Mouse (Mus musculus) lung, embryonic 14.5 days (tissue): ENCODE results near the gene Selplg. TPM values are rescaled to one million over a fixed set of nuclear protein-coding genes. Genes with fewer than 3 reads are reported as not detected.
A peak's percentile ranks its signal among the peaks of the same experiment; 100 is the strongest.
"Not testable (repeated sequence)": the region's sequence is repeated elsewhere in the genome, so short reads cannot be mapped to it uniquely, and the experiment has no call there.

Experiments used
- ATAC-seq: fragments of 200-750 bp; cut with Nextera tagmentation; 2 replicates; pipeline ENCODE4 v1.8.0; 2017; ENCODE audit warnings: mild to moderate bottlenecking, moderate TSS enrichment, moderate library complexity; ENCODE audit not compliant: insufficient read depth
- DNase-seq: peaks from one replicate; pipeline ENCODE4 v3.0.0-alpha.2; 2015
- H3K27ac ChIP-seq: fragments of 300-500 bp; sonication (generic); 2 replicates; pipeline ENCODE4 v1.5.1; 2014; ENCODE audit warnings: low read depth, mild to moderate bottlenecking, moderate library complexity
- H3K27me3 ChIP-seq: fragments of 300-500 bp; sonication (generic); 2 replicates; pipeline ENCODE4 v1.6.1; 2014; ENCODE audit warnings: low read length, control low read depth; ENCODE audit not compliant: insufficient read depth
- H3K36me3 ChIP-seq: fragments of 300-500 bp; sonication (generic); 2 replicates; pipeline ENCODE4 v1.6.1; 2014; ENCODE audit warnings: control low read depth; ENCODE audit not compliant: insufficient read depth
- H3K4me1 ChIP-seq: fragments of 300-500 bp; sonication (generic); 2 replicates; pipeline ENCODE4 v1.6.1; 2014; ENCODE audit warnings: antibody characterized with exemption, control low read depth; ENCODE audit not compliant: insufficient read depth
- H3K4me2 ChIP-seq: fragments of 300-500 bp; sonication (generic); 2 replicates; pipeline ENCODE4 v1.6.1; 2014; ENCODE audit warnings: mild to moderate bottlenecking
- H3K4me3 ChIP-seq: fragments of 300-500 bp; sonication (generic); 2 replicates; pipeline ENCODE4 v1.5.1; 2014; ENCODE audit warnings: low read depth, low read length
- H3K9ac ChIP-seq: fragments of 300-500 bp; sonication (generic); 2 replicates; pipeline ENCODE4 v1.6.1; 2014
- H3K9me3 ChIP-seq: fragments of 300-500 bp; sonication (generic); 2 replicates; pipeline ENCODE4 v1.6.1; 2016; ENCODE audit warnings: low read depth, low read length, control low read depth
- CTCF ChIP-seq: IDR thresholded peaks from 2 replicates; pipeline ENCODE4 v1.5.1; 2016; ENCODE audit warnings: antibody characterized with exemption, low read depth
- WGBS: fragments of 180-500 bp; shearing (Covaris S2); extraction: QIAGEN DNeasy Blood & Tissue Kit; methylation state at CpG from one replicate; pipeline ENCODE4 v1.1.7; 2014; 5-methylcytosine and 5-hydroxymethylcytosine counted together
- polyA plus RNA-seq: library from polyadenylated mRNA; unstranded; fragments of >200 nt; fragmentation: Nextera tagmentation; extraction: Ambion mirVana; gene quantifications from 2 replicates; pipeline ENCODE4 v1.2.1, GENCODE M21; 2014

The Selplg gene
- polyA plus RNA-seq, 1 experiment from 2014 or later = 3.4 TPM

GRCm38 (mm10) chr5:113796401-113797148 is 35.9 kb downstream of the Selplg start:
- DNase-seq (peak; percentile 86), ATAC-seq (peak; percentile 21)
- 7% methylated on average over 13 of the region's 13 CpGs for WGBS
- Histone ChIP-seq H3K27ac (peak overlapping the region; percentile 86), H3K9ac (0 out of 2 replicates have a peak overlapping the region, but pooled peaks have one; percentile 14), H3K4me1 (peaks cover 18% of the 10 kb centered on the region), H3K9me3 (no peaks in the 10 kb centered on the region), H3K27me3 (no peaks in the 10 kb centered on the region), H3K4me3 (peak overlapping the region; percentile 23; the same call in 1 of the 2 replicates), H3K4me2 (peak overlapping the region; percentile 58), H3K36me3 (peaks cover 23% of the 10 kb centered on the region; the same call in 1 of the 2 replicates)
- no peak for TF ChIP-seq CTCF

GRCm38 (mm10) chr5:113791197-113792095 is 41.0 kb downstream of the Selplg start:
- 67% methylated on average over 16 of the region's 16 CpGs for WGBS
- no peaks in the 10 kb centered on the region for H3K27me3 ChIP-seq
- peaks cover 23% of the 10 kb centered on the region; the same call in 1 of the 2 replicates for H3K36me3 ChIP-seq
- H3K9me3 ChIP-seq = no peaks in the 10 kb centered on the region
- peak; percentile 46 for DNase-seq
- peaks cover 26% of the 10 kb centered on the region for H3K4me1 ChIP-seq
- H3K4me2 ChIP-seq = no peak overlapping the region
- no peak overlapping the region for H3K9ac ChIP-seq
- H3K4me3 ChIP-seq = no peak overlapping the region
- no peak for ATAC-seq
- TF ChIP-seq CTCF = no peak
- H3K27ac ChIP-seq = no peak overlapping the region

- 40% methylated on average over 11 of the region's 11 CpGs for WGBS
- no peaks in the 10 kb centered on the region for H3K9me3 ChIP-seq
- H3K27ac ChIP-seq = peak overlapping the region; percentile 90
- H3K4me2 ChIP-seq = no peak overlapping the region
- H3K4me1 ChIP-seq = peaks cover 25% of the 10 kb centered on the region
- H3K27me3 ChIP-seq = no peaks in the 10 kb centered on the region
- peak; percentile 50 for DNase-seq
- no peak overlapping the region for H3K4me3 ChIP-seq
- H3K36me3 ChIP-seq = peaks cover 23% of the 10 kb centered on the region; the same call in 1 of the 2 replicates
- no peak overlapping the region for H3K9ac ChIP-seq
- TF ChIP-seq CTCF = no peak
- no peak for ATAC-seq
Observed at GRCm38 (mm10) chr5:113790453-113791196, 41.8 kb downstream of the Selplg start.

- WGBS = 21% methylated on average over 7 of the region's 7 CpGs
- no peak overlapping the region for H3K4me3 ChIP-seq
- peak overlapping the region; percentile 90 for H3K27ac ChIP-seq
- H3K9me3 ChIP-seq = no peaks in the 10 kb centered on the region
- no peak for TF ChIP-seq CTCF
- H3K27me3 ChIP-seq = no peaks in the 10 kb centered on the region
- H3K4me2 ChIP-seq = peak overlapping the region; percentile 39; the same call in 1 of the 2 replicates
- peak; percentile 88 for DNase-seq
- H3K9ac ChIP-seq = no peak overlapping the region
- peak; percentile 88 for ATAC-seq
- peaks cover 25% of the 10 kb centered on the region for H3K4me1 ChIP-seq
- H3K36me3 ChIP-seq = peaks cover 10% of the 10 kb centered on the region; the same call in 1 of the 2 replicates
Observed at GRCm38 (mm10) chr5:113789075-113789788, 43.2 kb downstream of the Selplg start.

GRCm38 (mm10) chr5:113788645-113789044 is 43.8 kb downstream of the Selplg start:
- H3K4me2 ChIP-seq = peak overlapping the region; percentile 39; the same call in 1 of the 2 replicates
- H3K4me3 ChIP-seq = no peak overlapping the region
- H3K27me3 ChIP-seq = no peaks in the 10 kb centered on the region
- H3K27ac ChIP-seq = peak overlapping the region; percentile 90
- no peaks in the 10 kb centered on the region for H3K9me3 ChIP-seq
- WGBS = 23% methylated on average over 6 of the region's 6 CpGs
- no peak overlapping the region for H3K9ac ChIP-seq
- no peak for TF ChIP-seq CTCF
- DNase-seq (no peak), ATAC-seq (no peak)
- H3K4me1 ChIP-seq = peaks cover 25% of the 10 kb centered on the region
- peaks cover 5% of the 10 kb centered on the region; the same call in 1 of the 2 replicates for H3K36me3 ChIP-seq

- H3K4me1 ChIP-seq = peaks cover 22% of the 10 kb centered on the region
- no peaks in the 10 kb centered on the region for H3K36me3 ChIP-seq
- no peak for DNase-seq
- no peak for ATAC-seq
- no peak for TF ChIP-seq CTCF
- WGBS = 57% methylated on average over 5 of the region's 5 CpGs
- no peak overlapping the region for H3K4me3 ChIP-seq
- no peak overlapping the region for H3K9ac ChIP-seq
- H3K9me3 ChIP-seq = no peaks in the 10 kb centered on the region
- no peak overlapping the region for H3K4me2 ChIP-seq
- H3K27ac ChIP-seq = no peak overlapping the region
- H3K27me3 ChIP-seq = no peaks in the 10 kb centered on the region
Observed at GRCm38 (mm10) chr5:113786985-113787384, 45.5 kb downstream of the Selplg start.

GRCm38 (mm10) chr5:113784104-113784503 is 48.3 kb downstream of the Selplg start:
- peak overlapping the region; percentile 7; the same call in 1 of the 2 replicates for H3K4me2 ChIP-seq
- DNase-seq = peak; percentile 69
- 32% methylated on average over 3 of the region's 3 CpGs for WGBS
- H3K36me3 ChIP-seq, H3K4me1 ChIP-seq, H3K4me3 ChIP-seq, H3K9me3 ChIP-seq, H3K27me3 ChIP-seq: not testable (repeated sequence)
- H3K27ac ChIP-seq = peak overlapping the region; percentile 81
- ATAC-seq = peak; percentile 5; the same call in 1 of the 2 replicates
- H3K9ac ChIP-seq = 0 out of 2 replicates have a peak overlapping the region, but pooled peaks have one; percentile 17
